Mouse (Mus musculus): ENCODE measurements around the gene Pakap. TPM values are rescaled to one million over a fixed set of nuclear protein-coding genes. Genes with fewer than 3 reads are reported as not detected.

Gene Pakap
- polyA plus RNA-seq, 1 experiment from 2014 or later, result 21.4 TPM

- H3K27ac ChIP-seq (ENCODE audit: low read depth, low read length), result no peak overlapping the region
- 42% methylated on average over 19 of the region's 19 CpGs for WGBS
- no peaks in the 10 kb centered on the region for H3K36me3 ChIP-seq (ENCODE audit: control insufficient read depth, insufficient read depth, low read length)
- ATAC-seq (ENCODE audit: low FRiP score), result peak; percentile 61; the same call in 1 of the 2 replicates
- peak overlapping the region; percentile 86 for H3K4me2 ChIP-seq
- H3K4me1 ChIP-seq (ENCODE audit: control insufficient read depth, insufficient read depth, low read length), result peaks cover 4% of the 10 kb centered on the region
- peak overlapping the region; percentile 47 for H3K4me3 ChIP-seq (ENCODE audit: low read depth, low read length)
- H3K27me3 ChIP-seq (ENCODE audit: control insufficient read depth, insufficient read depth, low read length), result 0 out of 2 replicates have a peak, but pooled peaks cover 2% of the 10 kb centered on the region
- H3K9ac ChIP-seq (ENCODE audit: low read length), result peak overlapping the region; percentile 50; the same call in 1 of the 2 replicates
- H3K9me3 ChIP-seq (ENCODE audit: control insufficient read depth, low read length), result no peaks in the 10 kb centered on the region
- DNase-seq (ENCODE audit: low spot score, missing footprints), result no peak
Measured at GRCm38 (mm10) chr4:57568268-57569068, 489 bp downstream of the Pakap start.

GRCm38 (mm10) chr4:57569069-57569355 is 1.0 kb downstream of the Pakap start:
- Histone ChIP-seq H3K27ac (ENCODE audit: low read depth, low read length) (no peak overlapping the region), H3K4me2 (no peak overlapping the region), H3K4me1 (ENCODE audit: control insufficient read depth, insufficient read depth, low read length) (peaks cover 4% of the 10 kb centered on the region), H3K36me3 (ENCODE audit: control insufficient read depth, insufficient read depth, low read length) (no peaks in the 10 kb centered on the region), H3K9ac (ENCODE audit: low read length) (no peak overlapping the region), H3K27me3 (ENCODE audit: control insufficient read depth, insufficient read depth, low read length) (0 out of 2 replicates have a peak, but pooled peaks cover 2% of the 10 kb centered on the region), H3K9me3 (ENCODE audit: control insufficient read depth, low read length) (no peaks in the 10 kb centered on the region), H3K4me3 (ENCODE audit: low read depth, low read length) (no peak overlapping the region)
- DNase-seq (ENCODE audit: low spot score, missing footprints) (no peak), ATAC-seq (ENCODE audit: low FRiP score) (no peak)
- 85% methylated on average over 4 of the region's 4 CpGs for WGBS

- no peaks in the 10 kb centered on the region for H3K9me3 ChIP-seq (ENCODE audit: control insufficient read depth, low read length)
- peaks cover 4% of the 10 kb centered on the region for H3K4me1 ChIP-seq (ENCODE audit: control insufficient read depth, insufficient read depth, low read length)
- no peak overlapping the region for H3K27ac ChIP-seq (ENCODE audit: low read depth, low read length)
- no peak overlapping the region for H3K9ac ChIP-seq (ENCODE audit: low read length)
- H3K27me3 ChIP-seq (ENCODE audit: control insufficient read depth, insufficient read depth, low read length), result 0 out of 2 replicates have a peak, but pooled peaks cover 2% of the 10 kb centered on the region
- H3K4me2 ChIP-seq, result no peak overlapping the region
- H3K4me3 ChIP-seq (ENCODE audit: low read depth, low read length), result no peak overlapping the region
- no peaks in the 10 kb centered on the region for H3K36me3 ChIP-seq (ENCODE audit: control insufficient read depth, insufficient read depth, low read length)
- ATAC-seq (ENCODE audit: low FRiP score) (no peak), DNase-seq (ENCODE audit: low spot score, missing footprints) (no peak)
- WGBS, result 72% methylated on average over 6 of the region's 6 CpGs
Measured at GRCm38 (mm10) chr4:57569711-57570110, 1.7 kb downstream of the Pakap start.

GRCm38 (mm10) chr4:57570229-57570628 is 2.2 kb downstream of the Pakap start:
- 83% methylated on average over 3 of the region's 3 CpGs for WGBS
- H3K36me3 ChIP-seq (ENCODE audit: control insufficient read depth, insufficient read depth, low read length), result no peaks in the 10 kb centered on the region
- 0 out of 2 replicates have a peak, but pooled peaks cover 2% of the 10 kb centered on the region for H3K27me3 ChIP-seq (ENCODE audit: control insufficient read depth, insufficient read depth, low read length)
- no peak overlapping the region for H3K4me3 ChIP-seq (ENCODE audit: low read depth, low read length)
- no peak overlapping the region for H3K27ac ChIP-seq (ENCODE audit: low read depth, low read length)
- no peak overlapping the region for H3K4me2 ChIP-seq
- ATAC-seq (ENCODE audit: low FRiP score) (no peak), DNase-seq (ENCODE audit: low spot score, missing footprints) (no peak)
- no peak overlapping the region for H3K9ac ChIP-seq (ENCODE audit: low read length)
- no peaks in the 10 kb centered on the region for H3K9me3 ChIP-seq (ENCODE audit: control insufficient read depth, low read length)
- H3K4me1 ChIP-seq (ENCODE audit: control insufficient read depth, insufficient read depth, low read length), result peaks cover 4% of the 10 kb centered on the region

GRCm38 (mm10) chr4:57574181-57574580 is 6.2 kb downstream of the Pakap start:
- Histone ChIP-seq H3K4me2 (no peak overlapping the region), H3K4me1 (ENCODE audit: control insufficient read depth, insufficient read depth, low read length) (no peaks in the 10 kb centered on the region), H3K9ac (ENCODE audit: low read length) (no peak overlapping the region), H3K9me3 (ENCODE audit: control insufficient read depth, low read length) (no peaks in the 10 kb centered on the region), H3K4me3 (ENCODE audit: low read depth, low read length) (no peak overlapping the region), H3K27me3 (ENCODE audit: control insufficient read depth, insufficient read depth, low read length) (no peaks in the 10 kb centered on the region), H3K27ac (ENCODE audit: low read depth, low read length) (no peak overlapping the region), H3K36me3 (ENCODE audit: control insufficient read depth, insufficient read depth, low read length) (no peaks in the 10 kb centered on the region)
- WGBS, result 86% methylated on average over 3 of the region's 3 CpGs
- DNase-seq (ENCODE audit: low spot score, missing footprints) (no peak), ATAC-seq (ENCODE audit: low FRiP score) (no peak)

GRCm38 (mm10) chr4:57574646-57575045 is 6.7 kb downstream of the Pakap start:
- ATAC-seq (ENCODE audit: low FRiP score) (no peak), DNase-seq (ENCODE audit: low spot score, missing footprints) (no peak)
- Histone ChIP-seq H3K36me3 (ENCODE audit: control insufficient read depth, insufficient read depth, low read length) (no peaks in the 10 kb centered on the region), H3K9me3 (ENCODE audit: control insufficient read depth, low read length) (no peaks in the 10 kb centered on the region), H3K27ac (ENCODE audit: low read depth, low read length) (no peak overlapping the region), H3K4me2 (no peak overlapping the region), H3K27me3 (ENCODE audit: control insufficient read depth, insufficient read depth, low read length) (no peaks in the 10 kb centered on the region), H3K4me1 (ENCODE audit: control insufficient read depth, insufficient read depth, low read length) (no peaks in the 10 kb centered on the region), H3K9ac (ENCODE audit: low read length) (no peak overlapping the region), H3K4me3 (ENCODE audit: low read depth, low read length) (no peak overlapping the region)
- WGBS, result 87% methylated on average over 6 of the region's 6 CpGs

- H3K9me3 ChIP-seq (ENCODE audit: control insufficient read depth, low read length), result no peaks in the 10 kb centered on the region
- no peaks in the 10 kb centered on the region for H3K27me3 ChIP-seq (ENCODE audit: control insufficient read depth, insufficient read depth, low read length)
- no peak overlapping the region for H3K4me3 ChIP-seq (ENCODE audit: low read depth, low read length)
- DNase-seq (ENCODE audit: low spot score, missing footprints) (no peak), ATAC-seq (ENCODE audit: low FRiP score) (no peak)
- H3K4me2 ChIP-seq, result no peak overlapping the region
- H3K27ac ChIP-seq (ENCODE audit: low read depth, low read length), result no peak overlapping the region
- no peaks in the 10 kb centered on the region for H3K36me3 ChIP-seq (ENCODE audit: control insufficient read depth, insufficient read depth, low read length)
- H3K9ac ChIP-seq (ENCODE audit: low read length), result no peak overlapping the region
- 83% methylated on average over 5 of the region's 5 CpGs for WGBS
- H3K4me1 ChIP-seq (ENCODE audit: control insufficient read depth, insufficient read depth, low read length), result no peaks in the 10 kb centered on the region
Measured at GRCm38 (mm10) chr4:57575686-57576085, 7.7 kb downstream of the Pakap start.

GRCm38 (mm10) chr4:57576095-57576494 is 8.1 kb downstream of the Pakap start:
- Histone ChIP-seq H3K27ac (ENCODE audit: low read depth, low read length) (no peak overlapping the region), H3K4me2 (no peak overlapping the region), H3K9me3 (ENCODE audit: control insufficient read depth, low read length) (no peaks in the 10 kb centered on the region), H3K4me3 (ENCODE audit: low read depth, low read length) (no peak overlapping the region), H3K36me3 (ENCODE audit: control insufficient read depth, insufficient read depth, low read length) (no peaks in the 10 kb centered on the region), H3K27me3 (ENCODE audit: control insufficient read depth, insufficient read depth, low read length) (no peaks in the 10 kb centered on the region), H3K9ac (ENCODE audit: low read length) (no peak overlapping the region), H3K4me1 (ENCODE audit: control insufficient read depth, insufficient read depth, low read length) (no peaks in the 10 kb centered on the region)
- DNase-seq (ENCODE audit: low spot score, missing footprints), result no peak
- ATAC-seq (ENCODE audit: low FRiP score), result no peak
- WGBS, result 92% methylated on average over 11 of the region's 11 CpGs

- H3K4me2 ChIP-seq, result no peak overlapping the region
- H3K36me3 ChIP-seq (ENCODE audit: control insufficient read depth, insufficient read depth, low read length), result no peaks in the 10 kb centered on the region
- H3K27ac ChIP-seq (ENCODE audit: low read depth, low read length), result no peak overlapping the region
- DNase-seq (ENCODE audit: low spot score, missing footprints), result no peak
- 92% methylated on average over 10 of the region's 10 CpGs for WGBS
- no peak overlapping the region for H3K4me3 ChIP-seq (ENCODE audit: low read depth, low read length)
- no peak for ATAC-seq (ENCODE audit: low FRiP score)
- H3K9me3 ChIP-seq (ENCODE audit: control insufficient read depth, low read length), result no peaks in the 10 kb centered on the region
- no peaks in the 10 kb centered on the region for H3K4me1 ChIP-seq (ENCODE audit: control insufficient read depth, insufficient read depth, low read length)
- H3K27me3 ChIP-seq (ENCODE audit: control insufficient read depth, insufficient read depth, low read length), result no peaks in the 10 kb centered on the region
- no peak overlapping the region for H3K9ac ChIP-seq (ENCODE audit: low read length)
Measured at GRCm38 (mm10) chr4:57579683-57580082, 11.7 kb downstream of the Pakap start.

Data from midbrain, embryonic 11.5 days (tissue).